In genomic region chr7:16312672-16313311, GRCm38 (mm10) we compare ENCODE assay signal across 8 mouse cellular contexts. TPM values are rescaled to one million over a fixed set of nuclear protein-coding genes. Genes with fewer than 3 reads are reported as not detected.
A peak's percentile ranks its signal among the peaks of the same experiment; 100 is the strongest.
DNase-seq lines count a peak whose midpoint lies in the region; ATAC-seq and TF ChIP-seq lines count a peak whose summit lies in the region.

No protein-coding gene starts in this region.

- TF ChIP-seq POLR2A in ES-Bruce4 (IDR thresholded peaks at IDR 0.05; ENCODE audit: insufficient read depth, low read length): no peak

- no peak for TF ChIP-seq CTCF in ES-Bruce4 (IDR thresholded peaks at IDR 0.05; ENCODE audit: low read depth, low read length)
- TF ChIP-seq CTCF in kidney, postnatal 0 days (IDR thresholded peaks at IDR 0.05; ENCODE audit: low read depth): no peak

- peak; percentile 85 for DNase-seq in adrenal gland, postnatal 10 days
- DNase-seq in kidney, postnatal 0 days (ENCODE audit: low spot score): peak; percentile 89
- peak; percentile 90 to 91 for DNase-seq in lung, postnatal 4 days
- peak; percentile 77 for DNase-seq in skeletal muscle tissue, adult 2 months (ENCODE audit: low read depth, low spot score)

- no peaks in the 10 kb centered on the region for H3K4me1 ChIP-seq in ES-Bruce4 (ENCODE audit: control insufficient read depth, insufficient read depth, low read length)
- H3K4me1 ChIP-seq in embryonic facial prominence, embryonic 13.5 days: peaks cover 55% of the 10 kb centered on the region
- peaks cover 56% of the 10 kb centered on the region for H3K4me1 ChIP-seq in heart, embryonic 13.5 days
- H3K4me1 ChIP-seq in kidney, postnatal 0 days (replicated peaks; ENCODE audit: insufficient read depth, low read length): peaks cover 30% of the 10 kb centered on the region

- WGBS in embryonic facial prominence, embryonic 13.5 days: 1% methylated on average over 12 of the region's 12 CpGs
- WGBS in heart, embryonic 13.5 days: 1% methylated on average over 12 of the region's 12 CpGs
- WGBS in kidney, postnatal 0 days: 0% methylated on average over 11 of the region's 12 CpGs

- H3K4me3 ChIP-seq in ES-Bruce4 (ENCODE audit: low read depth, low read length): peak overlapping the region; percentile 99
- H3K4me3 ChIP-seq in embryonic facial prominence, embryonic 13.5 days: peak overlapping the region; percentile 68
- peak overlapping the region; percentile 76 for H3K4me3 ChIP-seq in heart, embryonic 13.5 days
- H3K4me3 ChIP-seq in kidney, postnatal 0 days (replicated peaks; ENCODE audit: low read depth, low read length): peak overlapping the region; percentile 80

- H3K36me3 ChIP-seq in ES-Bruce4 (ENCODE audit: control insufficient read depth, insufficient read depth, low read length, poor library complexity, severe bottlenecking): peaks cover 25% of the 10 kb centered on the region
- no peaks in the 10 kb centered on the region for H3K36me3 ChIP-seq in embryonic facial prominence, embryonic 13.5 days
- H3K36me3 ChIP-seq in heart, embryonic 13.5 days: peaks cover 19% of the 10 kb centered on the region
- 0 out of 2 replicates have a peak, but pooled peaks cover 6% of the 10 kb centered on the region for H3K36me3 ChIP-seq in kidney, postnatal 0 days (ENCODE audit: insufficient read depth, low read length)

- peak overlapping the region; percentile 66 for H3K27ac ChIP-seq in ES-Bruce4 (ENCODE audit: insufficient read depth, low read length)
- H3K27ac ChIP-seq in embryonic facial prominence, embryonic 13.5 days: peak overlapping the region; percentile 91
- H3K27ac ChIP-seq in heart, embryonic 13.5 days (replicated peaks): peak overlapping the region; percentile 99
- peak overlapping the region; percentile 98 for H3K27ac ChIP-seq in kidney, postnatal 0 days

- no peaks in the 10 kb centered on the region for H3K27me3 ChIP-seq in ES-Bruce4 (ENCODE audit: control insufficient read depth, insufficient read depth, low read length, poor library complexity, severe bottlenecking)
- peaks cover 35% of the 10 kb centered on the region for H3K27me3 ChIP-seq in embryonic facial prominence, embryonic 13.5 days
- no peaks in the 10 kb centered on the region for H3K27me3 ChIP-seq in heart, embryonic 13.5 days (replicated peaks)
- no peaks in the 10 kb centered on the region for H3K27me3 ChIP-seq in kidney, postnatal 0 days (ENCODE audit: insufficient read depth, low read length)

- H3K4me2 ChIP-seq in embryonic facial prominence, embryonic 13.5 days: peak overlapping the region; percentile 99
- peak overlapping the region; percentile 99 for H3K4me2 ChIP-seq in heart, embryonic 13.5 days
- H3K4me2 ChIP-seq in kidney, postnatal 0 days (ENCODE audit: low read length): peak overlapping the region; percentile 99

- peak; percentile 62; the same call in 1 of the 2 replicates for TF ChIP-seq EP300 in ES-Bruce4 (IDR thresholded peaks at IDR 0.05; ENCODE audit: insufficient read depth, low read depth, low read length)

- H3K9ac ChIP-seq in ES-Bruce4 (ENCODE audit: low read depth, poor library complexity, severe bottlenecking): peak overlapping the region; percentile 84
- peak overlapping the region; percentile 80 for H3K9ac ChIP-seq in embryonic facial prominence, embryonic 13.5 days
- peak overlapping the region; percentile 94 for H3K9ac ChIP-seq in heart, embryonic 13.5 days
- H3K9ac ChIP-seq in kidney, postnatal 0 days (ENCODE audit: low read depth, low read length): peak overlapping the region; percentile 92

- ATAC-seq in embryonic facial prominence, embryonic 13.5 days (ENCODE audit: insufficient number of reproducible peaks, insufficient read depth, low FRiP score, low TSS enrichment, low read depth): no peak
- peak; percentile 15; the same call in 1 of the 2 replicates for ATAC-seq in heart, embryonic 13.5 days (ENCODE audit: extremely low read depth, insufficient number of reproducible peaks, low FRiP score, low TSS enrichment)
- peak; percentile 26 for ATAC-seq in kidney, postnatal 0 days (replicated peaks; ENCODE audit: low FRiP score, low read depth)
- no peak for ATAC-seq in inflammation-experienced regulatory T-cells, adult 6 months

- H3K9me3 ChIP-seq in ES-Bruce4 (replicated peaks; ENCODE audit: control insufficient read depth, insufficient read depth, low read length, poor library complexity, severe bottlenecking): no peaks in the 10 kb centered on the region
- H3K9me3 ChIP-seq in embryonic facial prominence, embryonic 13.5 days: no peaks in the 10 kb centered on the region
- no peaks in the 10 kb centered on the region for H3K9me3 ChIP-seq in heart, embryonic 13.5 days
- no peaks in the 10 kb centered on the region for H3K9me3 ChIP-seq in kidney, postnatal 0 days (replicated peaks; ENCODE audit: low read length)

RNA-seq across cellular contexts. Expression of gene Bbc3, which starts 4.6 kb away (rescaled TPM):
- 38.5 and 38.7 TPM in 2 replicates for polyA plus RNA-seq in ES-Bruce4 (2011; ENCODE audit: insufficient read depth, insufficient read length, low read depth, missing spikeins)
- 10 to 100 TPM in 1 of 2 experiments, 1 to 10 TPM in 1; 7.9 to 13.9 TPM for total RNA-seq in adrenal gland, postnatal 10 days (2021)
- 4.8 and 5.2 TPM in 2 replicates for polyA plus RNA-seq in embryonic facial prominence, embryonic 13.5 days (2015; fragmentation: Nextera tagmentation; extraction: Ambion mirVana)
- 8.2 and 8.8 TPM in 2 replicates for polyA plus RNA-seq in heart, embryonic 13.5 days (2015; fragmentation: Nextera tagmentation; extraction: Ambion mirVana)
- polyA plus RNA-seq in kidney, postnatal 0 days (2015; fragmentation: Nextera tagmentation; extraction: Ambion mirVana): 12.4 and 13.1 TPM in 2 replicates
- 1 to 10 TPM in 2 of 3 experiments, under 1 TPM in 1; 0.42 to 1.5 (median 1.2) TPM for polyA plus RNA-seq in inflammation-experienced regulatory T-cells, adult 6 months (2017; shearing (Covaris generic))

RNA-seq across cellular contexts. Expression of gene Ccdc9, which starts 26.2 kb away (rescaled TPM):
- polyA plus RNA-seq in ES-Bruce4 (2011; ENCODE audit: insufficient read depth, insufficient read length, low read depth, missing spikeins): 86.6 and 104 TPM in 2 replicates
- total RNA-seq in adrenal gland, postnatal 10 days (2021): 10 to 100 TPM; 54.7 to 67.5 TPM
- 31.0 and 32.9 TPM in 2 replicates for polyA plus RNA-seq in embryonic facial prominence, embryonic 13.5 days (2015; fragmentation: Nextera tagmentation; extraction: Ambion mirVana)
- 14.3 and 16.5 TPM in 2 replicates for polyA plus RNA-seq in heart, embryonic 13.5 days (2015; fragmentation: Nextera tagmentation; extraction: Ambion mirVana)
- 14.2 and 17.1 TPM in 2 replicates for polyA plus RNA-seq in kidney, postnatal 0 days (2015; fragmentation: Nextera tagmentation; extraction: Ambion mirVana)
- polyA plus RNA-seq in inflammation-experienced regulatory T-cells, adult 6 months (2017; shearing (Covaris generic)): 10 to 100 TPM; 10.6 to 16.3 (median 11.5) TPM

RNA-seq across cellular contexts. Expression of gene Inafm1, which starts 39.4 kb away (rescaled TPM):
- polyA plus RNA-seq in ES-Bruce4 (2011; ENCODE audit: insufficient read depth, insufficient read length, low read depth, missing spikeins): 3.3 and 4.6 TPM in 2 replicates
- total RNA-seq in adrenal gland, postnatal 10 days (2021): 10 to 100 TPM; 20.4 to 24.2 TPM
- 23.9 and 24.3 TPM in 2 replicates for polyA plus RNA-seq in embryonic facial prominence, embryonic 13.5 days (2015; fragmentation: Nextera tagmentation; extraction: Ambion mirVana)
- polyA plus RNA-seq in heart, embryonic 13.5 days (2015; fragmentation: Nextera tagmentation; extraction: Ambion mirVana): 10.7 TPM in 2 replicates
- 28.2 and 32.0 TPM in 2 replicates for polyA plus RNA-seq in kidney, postnatal 0 days (2015; fragmentation: Nextera tagmentation; extraction: Ambion mirVana)
- polyA plus RNA-seq in inflammation-experienced regulatory T-cells, adult 6 months (2017; shearing (Covaris generic)): 1 to 10 TPM in 2 of 3 experiments, under 1 TPM in 1; 0.96 to 2.4 (median 2.3) TPM

RNA-seq across cellular contexts. Expression of gene C5ar1, which starts 53.5 kb away (rescaled TPM):
- polyA plus RNA-seq in ES-Bruce4 (2011; ENCODE audit: insufficient read depth, insufficient read length, low read depth, missing spikeins): not detected in 2 replicates
- 1 to 10 TPM; 2.7 to 3.9 TPM for total RNA-seq in adrenal gland, postnatal 10 days (2021)
- 1.4 and 1.5 TPM in 2 replicates for polyA plus RNA-seq in embryonic facial prominence, embryonic 13.5 days (2015; fragmentation: Nextera tagmentation; extraction: Ambion mirVana)
- polyA plus RNA-seq in heart, embryonic 13.5 days (2015; fragmentation: Nextera tagmentation; extraction: Ambion mirVana): 1.5 and 2.2 TPM in 2 replicates
- 3.1 and 3.4 TPM in 2 replicates for polyA plus RNA-seq in kidney, postnatal 0 days (2015; fragmentation: Nextera tagmentation; extraction: Ambion mirVana)
- under 1 TPM in 1 of 3 experiments, not detected in 2; 0.21 TPM for polyA plus RNA-seq in inflammation-experienced regulatory T-cells, adult 6 months (2017; shearing (Covaris generic))

Comparison
In these comparisons a context has a peak if more than half of its experiments do, and no peak if none do; other contexts are left out.
1. ATAC-seq: peak in heart, embryonic 13.5 days (single experiment) and kidney, postnatal 0 days (single experiment); none in embryonic facial prominence, embryonic 13.5 days (single experiment) and inflammation-experienced regulatory T-cells, adult 6 months (single experiment).
2. Peak in every context shown above with its lines, with median percentiles within 50 percentile points of each other: H3K27ac ChIP-seq, H3K4me3 ChIP-seq, H3K9ac ChIP-seq, DNase-seq and H3K4me2 ChIP-seq.